Mouse (Mus musculus) megakaryocyte, embryonic 14.5 days (primary cell): ENCODE data around the gene Poldip3.

ENCODE experiments used
- FLI1 ChIP-seq: IDR thresholded peaks from 2 replicates; pipeline ENCODE4 v1.6.1; 2012; ENCODE audit warnings: low read length, inconsistent platforms, mixed read lengths
- GATA1 ChIP-seq: IDR thresholded peaks from 3 replicates; pipeline ENCODE4 v1.6.1; 2012; ENCODE audit warnings: mixed read lengths, low read length, inconsistent platforms, borderline replicate concordance

GRCm38 (mm10) chr15:83148801-83149195 is 386 bp downstream of the Poldip3 start:
- no peak for TF ChIP-seq GATA1
- no peak for TF ChIP-seq FLI1
